Mouse (Mus musculus): ENCODE results near the gene Slc6a11.

DNA sequence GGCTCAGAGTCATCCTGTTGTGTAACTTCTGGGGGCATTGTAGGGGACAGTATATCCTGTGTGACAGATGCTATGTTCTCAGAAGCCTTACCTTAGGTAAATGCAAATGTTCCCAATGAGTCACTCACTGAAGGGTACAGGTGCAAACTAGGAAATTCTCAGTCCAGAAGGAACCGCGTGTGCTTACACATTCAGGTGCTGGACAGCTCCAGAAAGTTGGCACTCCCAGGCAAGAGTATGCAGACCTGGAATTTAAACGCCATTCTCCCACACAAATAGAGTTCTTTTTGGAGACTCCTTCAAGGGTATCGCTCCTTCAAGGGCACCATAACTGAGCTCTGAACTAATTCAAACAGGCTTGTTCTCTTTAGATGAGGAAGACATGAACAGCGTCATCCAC lies 5.5 kb upstream of the Slc6a11 start:
- TF ChIP-seq CTCF (IDR thresholded peaks at IDR 0.05; ENCODE audit: borderline replicate concordance, insufficient read depth, low read depth, low read length) = no peak
- TF ChIP-seq POLR2A (IDR thresholded peaks at IDR 0.05; ENCODE audit: borderline replicate concordance, insufficient read depth, low read length) = no peak

All from cerebellum, adult 2 months (tissue).